Mouse (Mus musculus) cortical plate, adult 2 months (tissue): ENCODE data around the gene Gm21060. TPM values are rescaled to one million over a fixed set of nuclear protein-coding genes. Genes with fewer than 3 reads are reported as not detected.
"Not testable (repeated sequence)": the region's sequence is repeated elsewhere in the genome, so short reads cannot be mapped to it uniquely, and the experiment has no call there.

ENCODE experiments used
- H3K27ac ChIP-seq: fragments of 200-500 bp; 2 replicates; pipeline ENCODE4 v1.5.1; 2012; ENCODE audit warnings: low read length, control low read depth, inconsistent platforms; ENCODE audit not compliant: insufficient read depth
- H3K4me1 ChIP-seq: fragments of 200-500 bp; 2 replicates; pipeline ENCODE4 v1.6.1; 2011; ENCODE audit warnings: low read length; ENCODE audit not compliant: control insufficient read depth, insufficient read depth
- H3K4me3 ChIP-seq: fragments of 200-500 bp; 2 replicates; pipeline ENCODE4 v1.5.1; 2011; ENCODE audit warnings: mild to moderate bottlenecking, low read length, control low read depth; ENCODE audit not compliant: insufficient read depth
- CTCF ChIP-seq: fragments of 200-500 bp; IDR thresholded peaks from 2 replicates; pipeline ENCODE4 v1.5.1; 2011; ENCODE audit warnings: mild to moderate bottlenecking, control low read depth, low read length; ENCODE audit not compliant: insufficient read depth; ENCODE audit errors: extremely low read depth
- POLR2A ChIP-seq: fragments of 200-500 bp; IDR thresholded peaks from 2 replicates; pipeline ENCODE4 v1.6.1; 2011; ENCODE audit warnings: mild to moderate bottlenecking, low read length, control low read depth; ENCODE audit not compliant: insufficient read depth; ENCODE audit errors: extremely low read depth
- polyA plus RNA-seq: library from polyadenylated mRNA; depleted of rRNA; stranded (reverse); fragments of >200 nt; gene quantifications from 2 replicates; pipeline ENCODE4 v1.2.3, GENCODE M21; 2012; rRNA removed

Gene Gm21060
- polyA plus RNA-seq, result not detected in 2 replicates

DNA sequence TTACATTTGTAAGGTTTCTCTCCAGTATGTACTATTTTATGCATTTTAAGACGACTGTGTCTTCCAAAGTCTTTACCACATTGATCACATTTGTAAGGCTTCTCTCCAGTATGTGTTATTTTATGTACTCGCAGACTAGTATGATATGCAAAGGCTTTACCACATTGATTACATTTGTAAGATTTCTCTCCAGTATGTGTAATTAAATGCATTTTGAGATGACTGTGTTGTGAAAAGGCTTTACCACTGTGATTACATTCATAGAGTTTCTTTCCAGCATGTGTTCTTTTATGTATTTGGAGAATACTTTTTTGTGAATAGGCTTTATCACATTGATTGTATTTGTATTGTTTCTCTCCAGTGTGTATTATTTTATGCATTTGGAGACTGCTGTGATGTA is at the start of gene Gm21060:
Gm21060 (minus strand) TSS at position 101 of the 400 bp plus-strand sequence.
- H3K4me1 ChIP-seq, result no peaks in the 10 kb centered on the region
- no peak within 1 kb of the TSS for H3K4me3 ChIP-seq
- H3K27ac ChIP-seq, result no peak within 1 kb of the TSS
- no peak for TF ChIP-seq POLR2A
- TF ChIP-seq CTCF, result no peak

DNA sequence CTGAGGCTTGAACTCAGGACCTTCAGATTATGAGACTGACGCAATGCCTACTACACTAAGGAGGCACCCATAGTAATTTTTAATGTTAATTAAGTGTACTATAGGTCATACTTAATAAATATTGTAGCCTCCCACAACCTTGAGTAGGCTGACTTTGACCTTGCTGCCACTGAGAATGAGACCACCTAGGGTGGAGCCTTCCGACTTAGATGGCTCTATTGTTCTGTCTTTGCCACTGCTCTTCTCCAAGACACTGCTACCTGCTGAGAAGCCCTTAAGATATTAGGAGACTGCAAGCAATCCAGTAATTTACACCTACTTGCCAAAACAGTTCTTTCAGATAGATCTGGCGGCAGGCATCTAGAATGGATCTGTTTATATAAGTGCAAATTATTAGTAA is 24.0 kb upstream of the Gm21060 start:
- not testable (repeated sequence) for H3K4me3 ChIP-seq, H3K4me1 ChIP-seq, H3K27ac ChIP-seq

DNA sequence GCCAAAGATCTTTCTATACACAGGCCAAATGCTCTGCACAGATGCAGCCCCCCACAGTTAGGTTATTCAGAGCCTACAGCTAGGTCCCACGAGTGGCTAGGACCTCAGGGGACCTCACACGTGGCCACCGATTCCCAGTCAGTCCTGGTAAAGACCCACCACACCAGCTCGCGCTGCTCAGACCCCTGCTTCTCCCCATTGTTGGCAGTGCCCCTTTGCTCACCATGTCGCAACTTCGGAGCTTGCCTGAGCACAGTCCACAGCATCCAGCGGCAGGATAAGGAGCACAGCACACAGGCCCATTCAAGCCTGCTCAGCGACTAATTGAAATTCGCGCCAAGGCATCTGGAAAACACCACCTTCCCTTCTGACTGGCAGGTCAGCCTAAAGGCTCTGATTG is 16.3 kb upstream of the Gm21060 start:
- H3K27ac ChIP-seq, H3K4me1 ChIP-seq, H3K4me3 ChIP-seq: not testable (repeated sequence)

DNA sequence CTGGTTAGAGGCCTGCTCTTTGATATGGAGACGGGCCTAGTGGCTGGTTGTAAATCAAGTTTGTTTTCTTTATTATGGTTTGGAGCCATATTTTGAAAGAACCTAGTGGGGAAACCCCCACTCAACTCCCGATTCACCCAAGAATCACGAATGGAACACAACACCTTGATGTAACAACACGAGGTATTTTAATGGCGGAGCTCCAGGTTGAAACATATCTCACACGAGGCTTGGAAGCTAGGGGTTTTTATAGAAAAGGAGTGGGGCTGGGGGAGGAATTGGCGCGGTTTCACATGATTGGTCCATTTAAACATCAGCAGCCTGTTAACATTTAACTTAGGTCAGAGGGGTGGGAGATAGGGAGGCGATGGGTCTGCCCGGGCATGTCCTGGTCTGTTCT is 15.5 kb upstream of the Gm21060 start:
- not testable (repeated sequence) for H3K4me3 ChIP-seq, H3K4me1 ChIP-seq

DNA sequence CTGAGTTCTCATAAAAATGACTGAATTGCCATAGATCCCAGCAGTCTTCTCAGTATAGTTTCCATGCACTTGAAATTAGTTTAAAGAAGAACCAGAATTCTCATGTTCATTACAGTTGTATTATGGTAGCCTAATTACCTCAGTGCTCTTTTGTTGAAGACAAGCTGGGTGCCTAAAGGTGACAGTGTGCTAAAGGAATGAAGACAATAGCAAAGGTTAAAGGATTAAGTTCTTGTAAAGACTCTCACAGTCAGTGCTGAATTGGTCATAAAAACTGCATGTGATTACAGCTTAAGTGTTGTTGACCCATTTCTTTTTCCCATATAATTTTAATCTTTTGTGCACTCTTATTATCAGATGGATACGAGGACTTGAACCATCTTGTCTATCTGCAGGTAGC is 11.2 kb upstream of the Gm21060 start:
- not testable (repeated sequence) for H3K27ac ChIP-seq, H3K4me1 ChIP-seq, H3K4me3 ChIP-seq

More for the DNA sequence above, 15.5 kb upstream of the Gm21060 start:
- H3K27ac ChIP-seq, result not testable (repeated sequence)

DNA sequence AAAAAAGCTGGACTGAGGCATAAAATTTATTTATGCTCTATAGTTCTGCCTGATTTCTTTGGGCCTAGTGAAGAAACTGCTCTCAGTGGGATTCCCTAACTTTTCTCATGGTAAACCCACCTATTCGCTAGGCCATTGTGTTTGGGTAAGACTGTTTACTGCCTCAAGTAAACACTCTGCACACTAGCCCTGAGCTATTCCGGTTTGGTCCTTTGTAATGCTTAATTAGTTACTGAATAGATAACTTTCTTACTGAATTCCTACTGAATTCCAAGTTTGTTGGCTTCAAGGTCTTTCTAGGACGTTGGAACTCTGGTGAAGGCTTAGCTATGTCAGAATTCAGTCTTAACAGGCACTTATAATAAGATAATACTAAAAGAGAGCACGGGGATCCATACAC is 11.8 kb downstream of the Gm21060 start:
- H3K27ac ChIP-seq, H3K4me1 ChIP-seq, H3K4me3 ChIP-seq: not testable (repeated sequence)

DNA sequence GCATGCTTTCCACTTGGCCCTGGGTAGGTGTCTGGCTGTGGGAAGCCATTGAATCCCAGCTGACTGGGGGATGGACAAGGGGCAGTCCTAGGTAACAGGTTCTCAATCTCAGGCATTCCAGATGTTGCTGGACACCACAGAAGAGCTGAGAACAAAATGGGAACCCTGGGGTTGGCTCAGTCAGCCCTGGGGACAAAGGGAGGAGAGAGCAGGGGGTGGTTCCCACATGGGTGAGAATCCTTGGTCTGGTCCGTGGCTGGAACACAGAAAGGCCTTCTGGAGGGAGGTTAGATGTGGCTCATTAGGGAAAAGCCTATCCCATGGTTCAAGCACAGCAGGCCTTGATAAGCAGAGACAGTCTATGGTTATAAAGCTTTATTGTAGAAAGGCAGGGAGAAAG is 13.3 kb downstream of the Gm21060 start:
- TF ChIP-seq POLR2A (no peak), CTCF (no peak)
- Histone ChIP-seq H3K4me1 (no peaks in the 10 kb centered on the region), H3K27ac (no peak overlapping the region)

DNA sequence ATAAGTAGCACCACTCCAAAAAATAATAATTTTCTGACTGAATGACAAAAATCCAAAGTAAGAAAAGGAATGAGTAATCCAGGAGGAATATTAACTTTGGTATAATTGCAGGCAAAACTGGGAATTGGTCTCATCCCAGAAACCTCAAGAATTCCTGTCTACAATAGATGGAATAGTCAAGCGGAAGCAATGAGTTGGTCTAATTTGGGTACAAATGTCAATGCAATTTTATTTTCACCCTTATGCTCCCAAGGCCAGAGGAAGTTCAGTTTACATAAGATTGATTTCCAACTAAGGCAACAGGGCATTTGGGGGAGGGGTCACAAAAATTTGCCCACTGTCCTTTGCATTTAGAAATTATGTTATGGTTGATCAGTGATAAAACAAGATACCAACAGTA is 21.4 kb downstream of the Gm21060 start:
- no peaks in the 10 kb centered on the region for H3K4me1 ChIP-seq
- no peak overlapping the region for H3K4me3 ChIP-seq
- TF ChIP-seq CTCF (no peak), POLR2A (no peak)
- H3K27ac ChIP-seq, result no peak overlapping the region

More for the DNA sequence above, 13.3 kb downstream of the Gm21060 start:
- no peak overlapping the region for H3K4me3 ChIP-seq

DNA sequence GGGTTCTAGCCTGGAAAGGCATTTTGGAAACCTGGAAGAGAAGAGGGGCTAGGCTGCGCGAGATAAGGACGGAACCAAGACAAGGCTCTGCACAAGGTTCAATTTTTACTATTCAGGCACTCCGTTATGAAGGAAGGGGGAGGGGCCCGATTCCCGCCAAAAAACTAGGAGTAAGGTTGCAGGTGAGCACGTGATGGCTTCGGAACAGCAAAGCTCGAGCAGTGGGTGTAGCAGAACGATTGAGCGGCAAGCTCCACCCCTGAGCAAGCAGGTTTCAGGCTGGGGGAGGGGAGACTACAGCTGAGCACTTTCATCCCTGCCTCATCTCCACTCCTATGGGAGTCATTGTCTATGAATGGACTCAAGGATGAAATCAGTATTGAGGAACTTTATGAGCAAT is 27.7 kb downstream of the Gm21060 start:
- H3K4me1 ChIP-seq, H3K27ac ChIP-seq, H3K4me3 ChIP-seq: not testable (repeated sequence)

DNA sequence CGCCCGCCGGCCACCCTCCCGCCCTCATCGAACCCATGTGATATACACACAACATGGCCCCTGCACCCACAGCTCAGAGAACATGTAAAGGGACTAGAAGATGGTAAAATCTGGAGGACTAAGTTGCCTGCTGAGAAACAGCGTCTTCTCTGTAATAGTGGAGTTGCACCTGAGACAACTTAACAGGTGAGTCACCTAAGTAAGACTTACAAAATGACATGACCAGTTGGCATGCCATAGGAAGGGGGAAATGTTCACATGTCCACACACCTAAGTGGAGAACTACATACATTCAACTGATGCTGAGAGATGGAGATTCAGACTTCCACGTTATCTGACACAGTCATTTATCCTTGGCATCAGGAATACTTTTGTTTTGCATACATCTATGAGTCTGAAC is 29.7 kb downstream of the Gm21060 start:
- Histone ChIP-seq H3K27ac (no peak overlapping the region), H3K4me3 (no peak overlapping the region), H3K4me1 (no peaks in the 10 kb centered on the region)
- TF ChIP-seq CTCF (no peak), POLR2A (no peak)

DNA sequence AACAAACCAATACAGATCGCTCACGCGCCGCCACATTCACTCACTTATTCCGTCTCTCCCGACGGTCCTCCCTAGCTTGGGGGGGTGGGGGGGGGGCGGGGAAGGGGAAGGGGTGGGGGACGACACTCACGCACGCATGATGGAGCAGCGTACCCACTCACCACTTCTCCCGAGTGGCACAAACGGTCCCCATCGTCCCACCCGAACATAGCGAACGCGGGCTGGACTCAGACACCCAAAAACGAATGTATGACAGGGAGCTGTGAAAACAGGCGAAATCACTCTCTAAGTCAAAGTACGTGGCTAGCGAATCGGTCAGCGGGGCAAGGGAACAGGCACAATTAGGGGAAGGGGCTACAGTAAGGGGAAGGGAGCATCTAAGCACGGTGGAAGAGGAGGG is 30.2 kb downstream of the Gm21060 start:
- no peak overlapping the region for H3K4me3 ChIP-seq
- H3K4me1 ChIP-seq, result no peaks in the 10 kb centered on the region
- H3K27ac ChIP-seq, result no peak overlapping the region
- no peak for TF ChIP-seq CTCF
- TF ChIP-seq POLR2A, result no peak

DNA sequence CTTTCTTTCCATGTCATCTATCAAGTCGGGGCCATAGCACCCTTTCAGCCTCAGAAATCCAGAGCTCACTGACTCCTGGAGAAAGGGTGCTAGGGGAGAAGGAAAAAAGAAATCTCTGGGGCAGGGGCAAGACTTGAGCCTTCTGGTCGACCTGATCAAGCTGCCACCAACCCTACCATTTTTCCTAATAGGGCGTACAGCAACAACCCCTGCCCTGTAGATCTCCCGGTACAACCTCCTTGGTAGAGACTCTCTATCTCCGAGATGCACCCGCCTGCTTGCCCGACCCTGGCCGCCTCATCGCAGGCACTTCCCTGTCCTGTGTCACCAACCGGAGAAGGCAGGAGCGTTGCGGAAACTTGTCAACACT is 30.6 kb downstream of the Gm21060 start:
- TF ChIP-seq CTCF (no peak), POLR2A (no peak)
- Histone ChIP-seq H3K27ac (no peak overlapping the region), H3K4me3 (no peak overlapping the region), H3K4me1 (no peaks in the 10 kb centered on the region)
